9 mouse cellular contexts compared by ENCODE assay signal in the genomic region with DNA sequence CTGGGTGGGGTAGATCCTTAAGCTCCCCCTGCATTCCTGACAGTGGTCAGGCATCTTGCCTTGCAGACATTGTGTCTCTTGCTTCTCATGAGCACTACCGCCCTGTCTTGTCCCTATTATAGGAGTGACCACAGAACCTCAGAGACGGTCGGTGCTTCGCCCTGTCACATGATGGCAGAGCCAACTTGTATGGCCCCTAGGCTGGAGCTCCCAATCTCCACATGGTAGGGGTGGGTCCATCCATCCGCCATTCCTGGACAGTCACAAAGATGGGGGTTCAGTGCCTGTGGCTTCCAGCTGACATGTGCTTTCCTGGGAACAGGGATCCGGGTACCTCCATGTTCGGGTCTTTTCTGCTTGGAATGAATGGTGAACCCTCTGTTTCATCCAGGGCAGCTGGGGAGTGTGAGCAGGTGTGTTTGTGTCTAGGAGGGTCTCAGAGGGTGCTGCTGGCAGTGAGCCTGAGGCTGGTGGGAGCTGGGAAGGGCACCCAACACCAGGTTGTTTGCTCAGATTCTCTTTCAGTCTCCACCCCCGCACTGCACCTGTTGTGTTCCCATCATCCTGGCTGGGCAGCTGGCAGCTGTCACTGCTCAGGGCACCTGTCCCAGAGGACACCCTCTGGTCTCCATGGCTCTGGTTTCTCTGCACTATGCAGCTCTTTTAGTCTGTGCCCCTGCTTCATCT. TPM values are rescaled to one million over a fixed set of nuclear protein-coding genes. Genes with fewer than 3 reads are reported as not detected.
DNase-seq lines count a peak whose midpoint lies in the region; ATAC-seq and TF ChIP-seq lines count a peak whose summit lies in the region.
"Had no signal": no experiment of that assay in that cellular context is flagged by ENCODE, and none has a peak within 500 bp of the region (broad histone marks: within the 10 kb centered on the region; RNA-seq: fewer than 3 reads in every experiment).

No protein-coding gene starts in this region.

- H3K9ac ChIP-seq in limb, embryonic 13.5 days, result no peak overlapping the region

- H3K36me3 ChIP-seq in limb, embryonic 13.5 days, result no peaks in the 10 kb centered on the region
- H3K36me3 ChIP-seq in midbrain, embryonic 10.5 days, result no peaks in the 10 kb centered on the region

- no peak overlapping the region for H3K4me2 ChIP-seq in limb, embryonic 13.5 days (replicated peaks)

- H3K4me3 ChIP-seq in left cerebral cortex, adult 2 months, result no peak overlapping the region
- no peak overlapping the region for H3K4me3 ChIP-seq in limb, embryonic 13.5 days
- no peak overlapping the region for H3K4me3 ChIP-seq in midbrain, embryonic 10.5 days

- no peaks in the 10 kb centered on the region for H3K9me3 ChIP-seq in limb, embryonic 13.5 days
- H3K9me3 ChIP-seq in midbrain, embryonic 10.5 days (replicated peaks), result no peaks in the 10 kb centered on the region

- ATAC-seq in limb, embryonic 13.5 days (ENCODE audit: low FRiP score, low read depth), result peak; percentile 77

- WGBS in limb, embryonic 13.5 days, result 83% methylated on average over 8 of the region's 8 CpGs
- 92% methylated on average over 8 of the region's 8 CpGs for WGBS in midbrain, embryonic 10.5 days

- DNase-seq in left cerebral cortex, postnatal 4 days, result peak; percentile 64
- DNase-seq in left cerebral cortex, adult 2 months (ENCODE audit: extremely low spot score in 1 of 2, low spot score in 2 of 2), result no peak
- DNase-seq in cerebellum, adult 18-20 months, result peak; percentile 86 to 87
- peak; percentile 83 to 89 for DNase-seq in gastrocnemius, adult 8-10 months (ENCODE audit: low spot score in 2 of 2)
- no peak for DNase-seq in embryo, embryonic 11 days
- DNase-seq in midbrain, embryonic 10.5 days (ENCODE audit: low spot score), result no peak
- DNase-seq in adrenal gland, adult 8-10 months, result no peak

- 0 out of 2 replicates have a peak, but pooled peaks cover 4% of the 10 kb centered on the region for H3K4me1 ChIP-seq in limb, embryonic 13.5 days
- H3K4me1 ChIP-seq in midbrain, embryonic 10.5 days, result peaks cover 14% of the 10 kb centered on the region

- intact Hi-C loops in left cerebral cortex, postnatal 4 days (cut with DNase I), result no loop called here
- intact Hi-C loops in left cerebral cortex, adult 2 months (cut with DNase I), result loop anchor here (5.0 kb wide), 1 partner anchor 45 kb away; a partner anchor contains a TSS

- no peak for TF ChIP-seq CTCF in left cerebral cortex, adult 2 months (IDR thresholded peaks at IDR 0.05)

- H3K27ac ChIP-seq in left cerebral cortex, adult 2 months, result no peak overlapping the region; the same call in 1 of the 2 replicates
- H3K27ac ChIP-seq in limb, embryonic 13.5 days, result no peak overlapping the region
- no peak overlapping the region for H3K27ac ChIP-seq in midbrain, embryonic 10.5 days (replicated peaks)

- no peaks in the 10 kb centered on the region for H3K27me3 ChIP-seq in limb, embryonic 13.5 days
- no peaks in the 10 kb centered on the region for H3K27me3 ChIP-seq in midbrain, embryonic 10.5 days (ENCODE audit: low read depth, poor library complexity, severe bottlenecking)

RNA-seq across cellular contexts. Expression of a gene that starts 43.7 kb away (rescaled TPM):
- 10 to 100 TPM; 42.6 to 54.8 TPM for total RNA-seq in left cerebral cortex, postnatal 4 days (2021)
- 100 to 1,000 TPM; 178 to 194 TPM for total RNA-seq in left cerebral cortex, adult 2 months (2021)
- 100 to 1,000 TPM; 127 to 155 (median 146) TPM for total RNA-seq in gastrocnemius, adult 8-10 months (2022)
- 7.9 and 8.2 TPM in 2 replicates for polyA plus RNA-seq in limb, embryonic 13.5 days (2015; fragmentation: Nextera tagmentation; extraction: Ambion mirVana)
- 4.4 and 5.0 TPM in 2 replicates for polyA plus RNA-seq in midbrain, embryonic 10.5 days (2016; fragmentation: Nextera tagmentation; extraction: Ambion mirVana)
- 10 to 100 TPM; 16.2 to 26.8 (median 22.2) TPM for total RNA-seq in adrenal gland, adult 8-10 months (2022)
- total RNA-seq: granulocyte monocyte progenitor cell, adult 5-6 weeks had no signal

Comparison
In these comparisons a context has a peak if more than half of its experiments do, and no peak if none do; other contexts are left out.
1. DNase-seq: peak in left cerebral cortex, postnatal 4 days (single experiment), cerebellum, adult 18-20 months (2 of 2) and gastrocnemius, adult 8-10 months (2 of 2); none in left cerebral cortex, adult 2 months (0 of 2), embryo, embryonic 11 days (single experiment), midbrain, embryonic 10.5 days (single experiment) and adrenal gland, adult 8-10 months (single experiment).